Mouse (Mus musculus) frontal cortex, adult 2 months (tissue): ENCODE data around the gene Ppp1r16b. TPM values are rescaled to one million over a fixed set of nuclear protein-coding genes. Genes with fewer than 3 reads are reported as not detected.
"Not testable (repeated sequence)": the region's sequence is repeated elsewhere in the genome, so short reads cannot be mapped to it uniquely, and the experiment has no call there.

Experiments
- DNase-seq, 2 experiments: peaks; one replicate each; pipeline ENCODE4 v3.0.0; 2022; ENCODE audit warnings: low spot score in 1 of 2; ENCODE audit errors: extremely low spot score in 1 of 2
- polyA plus RNA-seq: library from polyadenylated mRNA; depleted of rRNA; stranded (reverse); fragments of >200 nt; gene quantifications from 2 replicates; pipeline ENCODE4 v1.2.3, GENCODE M21; 2012

The Ppp1r16b gene
- polyA plus RNA-seq, 1 experiment, result 38.4 TPM

- no peak for DNase-seq
Observed at GRCm38 (mm10) chr2:158720715-158721370, 55.6 kb downstream of the Ppp1r16b start.

GRCm38 (mm10) chr2:158721481-158721880 lies 56.3 kb downstream of the Ppp1r16b start:
- no peak for DNase-seq

GRCm38 (mm10) chr2:158722135-158722534 lies 56.9 kb downstream of the Ppp1r16b start:
- DNase-seq, result no peak

GRCm38 (mm10) chr2:158722991-158723551 lies 57.9 kb downstream of the Ppp1r16b start:
- peak in 1 of 2 experiments; percentile 72 for DNase-seq

GRCm38 (mm10) chr2:158723806-158724205 lies 58.6 kb downstream of the Ppp1r16b start:
- no peak for DNase-seq

GRCm38 (mm10) chr2:158726252-158726651 lies 61.1 kb downstream of the Ppp1r16b start:
- no peak for DNase-seq

- DNase-seq, result no peak
Observed at GRCm38 (mm10) chr2:158728061-158728815, 63.0 kb downstream of the Ppp1r16b start.

- DNase-seq, result peak in 1 of 2 experiments; percentile 62
Observed at GRCm38 (mm10) chr2:158730896-158731295, 65.7 kb downstream of the Ppp1r16b start.

GRCm38 (mm10) chr2:158732521-158732920 lies 67.3 kb downstream of the Ppp1r16b start:
- DNase-seq, result no peak

- DNase-seq, result peak in 1 of 2 experiments; percentile 65
Observed at GRCm38 (mm10) chr2:158733136-158733535, 67.9 kb downstream of the Ppp1r16b start.

GRCm38 (mm10) chr2:158733914-158734313 lies 68.7 kb downstream of the Ppp1r16b start:
- no peak for DNase-seq

- DNase-seq, result peak in 1 of 2 experiments; percentile 66
Observed at GRCm38 (mm10) chr2:158734500-158735152, 69.4 kb downstream of the Ppp1r16b start.

GRCm38 (mm10) chr2:158735340-158735739 lies 70.1 kb downstream of the Ppp1r16b start:
- DNase-seq, result no peak

- DNase-seq, result not testable (repeated sequence)
Observed at GRCm38 (mm10) chr2:158736247-158736646, 71.0 kb downstream of the Ppp1r16b start.

GRCm38 (mm10) chr2:158738591-158738990 lies 73.4 kb downstream of the Ppp1r16b start:
- DNase-seq, result no peak

- no peak for DNase-seq
Observed at GRCm38 (mm10) chr2:158739113-158739512, 73.9 kb downstream of the Ppp1r16b start.

- no peak for DNase-seq
Observed at GRCm38 (mm10) chr2:158741011-158741501, 75.9 kb downstream of the Ppp1r16b start.

- DNase-seq, result no peak
Observed at GRCm38 (mm10) chr2:158742431-158742830, 77.2 kb downstream of the Ppp1r16b start.

- DNase-seq, result peak in 1 of 2 experiments; percentile 49
Observed at GRCm38 (mm10) chr2:158743518-158744141, 78.4 kb downstream of the Ppp1r16b start.

GRCm38 (mm10) chr2:158745049-158745482 lies 79.9 kb downstream of the Ppp1r16b start:
- DNase-seq, result peak in 1 of 2 experiments; percentile 71
